Mouse (Mus musculus) spleen, embryonic (tissue): Measurements from ENCODE around the gene Chd9.
"Not testable (repeated sequence)": the region's sequence is repeated elsewhere in the genome, so short reads cannot be mapped to it uniquely, and the experiment has no call there.

Experiments
- CTCF ChIA-PET: fragments of 350-600 bp; sonication (Branson Sonifier 250); formaldehyde crosslinking; loops from one replicate; lab custom pipeline; 2022; lab: Charles Lee

The Chd9 gene

DNA sequence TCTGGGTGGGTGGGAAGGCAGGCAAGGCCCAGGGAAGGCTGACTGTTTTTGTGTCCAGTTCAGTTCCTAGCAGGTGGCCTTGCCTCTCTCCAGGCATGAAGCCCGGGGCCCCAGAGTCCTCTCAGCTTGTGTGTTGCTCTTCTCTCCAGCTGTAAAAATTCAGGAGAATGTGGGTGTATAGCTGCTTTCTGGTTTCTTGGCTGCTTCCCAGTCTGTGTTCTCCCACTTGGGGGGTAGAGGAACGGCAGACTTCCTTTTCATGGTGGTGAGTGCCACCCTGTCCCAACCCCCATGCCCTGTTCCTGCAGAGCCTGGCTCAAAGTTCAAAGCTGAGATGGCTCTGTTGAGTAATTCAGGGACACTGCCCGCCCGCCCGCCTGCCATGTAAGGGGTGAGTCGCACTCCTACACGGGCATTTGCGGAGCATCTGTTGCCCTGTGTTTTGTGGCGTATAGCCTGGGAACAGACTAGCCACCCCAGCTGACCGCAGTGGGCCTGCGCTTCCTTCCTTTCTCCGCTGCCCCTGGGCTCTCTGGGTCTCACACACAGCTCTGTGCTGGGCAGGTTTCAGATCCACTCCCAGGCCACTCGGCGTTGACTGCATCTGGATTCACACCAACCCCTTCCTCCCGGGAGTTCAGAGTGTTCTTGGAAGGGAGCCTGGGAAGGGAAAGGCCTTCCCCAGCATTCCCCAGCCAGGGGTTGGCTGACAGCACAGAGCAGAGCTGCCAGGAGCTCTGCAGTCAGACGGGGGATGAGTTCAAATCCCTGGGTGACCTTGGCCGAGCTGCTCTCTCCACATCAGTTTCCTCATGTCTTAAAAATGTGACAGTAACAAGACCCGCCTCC lies 41.1 kb downstream of the Chd9 start:
- CTCF ChIA-PET = no interaction called here

- CTCF ChIA-PET = interaction anchor here (0.7 kb wide), 1 partner anchor 184 kb away, joined by 6 read pairs; no protein-coding TSS in a partner anchor
Measured at GRCm38 (mm10) chr8:90869920-90870777, 42.0 kb downstream of the Chd9 start.

DNA sequence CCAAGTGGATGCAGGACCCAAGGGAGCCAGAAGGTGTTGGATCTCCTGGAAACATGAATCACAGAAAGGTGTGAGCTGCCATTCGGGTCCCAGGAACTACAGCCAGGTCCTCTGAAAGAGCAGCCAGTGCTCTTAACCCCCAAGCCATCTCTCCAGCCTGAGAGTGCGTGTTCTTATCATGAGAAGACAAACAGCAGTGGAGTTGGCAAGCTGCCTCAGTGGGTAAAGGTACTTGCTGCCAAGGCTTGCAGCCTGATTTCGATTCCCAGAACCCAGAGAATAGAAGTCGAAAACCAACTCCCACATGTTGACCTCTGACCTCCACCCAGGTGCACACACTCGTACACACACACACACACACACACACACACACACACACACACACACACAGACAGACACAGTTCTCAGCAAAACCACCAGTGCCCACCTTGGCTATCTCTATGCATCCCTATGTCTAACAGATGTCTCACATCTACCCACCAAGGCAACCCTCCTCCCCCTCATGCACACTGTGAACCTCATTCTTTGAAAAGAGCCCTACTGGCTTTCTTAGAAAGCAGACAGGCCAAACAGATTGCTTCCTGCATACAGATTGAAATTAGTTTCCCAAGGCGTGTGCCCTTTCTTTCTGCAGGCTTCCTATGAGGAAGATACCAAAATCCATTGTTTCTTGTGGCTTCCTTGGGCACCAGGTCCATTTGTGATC lies 43.4 kb downstream of the Chd9 start:
- CTCF ChIA-PET = no interaction called here

DNA sequence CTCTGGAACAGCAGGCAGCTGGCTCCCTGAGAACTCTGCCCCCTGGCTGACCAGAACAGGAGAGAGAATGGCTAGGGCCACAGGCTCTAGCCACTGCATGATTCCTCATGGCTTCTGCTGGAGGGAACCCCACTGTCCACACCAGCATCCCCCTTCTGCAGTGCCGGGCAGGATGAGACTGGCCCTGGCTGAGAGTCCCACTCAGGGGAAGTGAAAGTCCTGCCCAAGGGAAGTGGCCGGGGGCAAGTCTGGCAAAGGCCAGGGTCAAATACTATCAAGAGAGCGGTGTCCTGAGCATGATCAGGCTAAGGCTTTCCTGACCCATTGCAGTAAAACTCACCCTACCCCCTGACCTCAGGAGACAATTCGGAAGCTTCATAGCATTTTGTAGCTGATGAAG lies 44.9 kb downstream of the Chd9 start:
- CTCF ChIA-PET = no interaction called here

DNA sequence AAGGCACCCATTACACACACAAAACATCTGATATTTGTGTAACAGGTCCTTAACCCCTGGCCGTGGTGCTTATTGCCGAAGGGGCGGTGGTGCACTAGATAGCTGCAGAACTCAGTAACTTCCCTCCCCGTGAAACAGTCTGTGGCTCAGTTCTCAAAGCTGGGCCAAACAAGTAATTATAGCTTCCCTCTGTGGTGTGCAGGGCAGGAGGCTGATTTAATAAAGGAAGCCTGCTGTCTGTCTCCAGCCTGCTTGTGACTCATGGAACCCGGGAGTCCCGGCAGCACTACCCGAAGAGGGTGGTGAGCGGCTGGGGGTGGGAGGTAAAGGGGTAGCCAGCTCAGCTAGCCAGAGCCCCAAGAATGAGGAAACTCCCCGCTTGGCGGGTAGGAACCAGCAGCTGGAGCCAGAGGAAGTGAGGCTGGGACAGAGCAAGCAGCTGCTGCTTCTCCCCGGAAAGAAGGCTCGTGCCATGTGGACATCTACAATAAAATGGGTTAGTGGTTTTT lies 48.1 kb downstream of the Chd9 start:
- CTCF ChIA-PET = no interaction called here

GRCm38 (mm10) chr8:90876722-90877429 lies 48.7 kb downstream of the Chd9 start:
- CTCF ChIA-PET = interaction anchor here (0.6 kb wide), 1 partner anchor 589 kb away, joined by 3 read pairs; no protein-coding TSS in a partner anchor

- CTCF ChIA-PET = interaction anchor here (0.6 kb wide), 1 partner anchor 589 kb away, joined by 3 read pairs; no protein-coding TSS in a partner anchor
Measured at GRCm38 (mm10) chr8:90877430-90877975, 49.4 kb downstream of the Chd9 start.

GRCm38 (mm10) chr8:90878551-90878950 lies 50.4 kb downstream of the Chd9 start:
- CTCF ChIA-PET = no interaction called here

- CTCF ChIA-PET = no interaction called here
Measured at GRCm38 (mm10) chr8:90880041-90880440, 51.9 kb downstream of the Chd9 start.

- CTCF ChIA-PET = no interaction called here
Measured at GRCm38 (mm10) chr8:90881181-90881580, 53.0 kb downstream of the Chd9 start.

- CTCF ChIA-PET = interaction anchor here (0.7 kb wide), 1 partner anchor 46 kb away, joined by 3 read pairs; no protein-coding TSS in a partner anchor
Measured at GRCm38 (mm10) chr8:90882088-90882691, 54.0 kb downstream of the Chd9 start.

DNA sequence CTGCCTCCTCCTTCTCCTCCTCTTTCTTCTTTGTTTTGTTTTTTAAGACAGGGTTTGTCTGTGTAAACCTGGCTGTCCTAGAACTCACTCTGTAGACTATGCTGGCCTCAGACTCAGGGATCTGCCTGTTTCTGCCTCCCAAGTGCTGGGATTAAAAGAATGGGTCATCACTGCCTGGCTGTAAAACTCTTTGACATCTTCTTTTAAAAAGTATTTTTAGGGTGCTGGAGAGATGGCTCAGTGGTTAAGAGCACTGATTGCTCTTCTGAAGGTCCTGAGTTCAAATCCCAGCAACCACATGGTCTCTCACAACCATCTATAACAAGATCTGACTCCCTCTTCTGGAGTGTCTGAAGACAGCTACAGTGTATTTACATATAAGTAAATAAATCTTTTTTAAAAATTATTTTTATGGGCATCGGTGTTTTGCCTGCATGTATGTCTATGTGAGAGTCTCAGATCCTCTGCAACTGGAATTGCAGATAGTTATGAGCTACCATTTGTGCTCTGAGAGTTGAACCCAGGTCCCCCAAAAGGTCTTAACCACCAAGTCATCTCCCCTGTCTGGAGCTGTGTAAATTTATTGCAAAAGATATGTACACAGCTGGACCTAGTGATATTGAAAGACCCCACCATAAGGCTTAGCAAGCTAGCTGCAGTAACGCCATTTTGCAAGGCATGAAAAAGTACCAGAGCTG lies 57.7 kb downstream of the Chd9 start:
- CTCF ChIA-PET = no interaction called here

- CTCF ChIA-PET = not testable (repeated sequence)
Measured at GRCm38 (mm10) chr8:90886369-90886712, 58.2 kb downstream of the Chd9 start.

DNA sequence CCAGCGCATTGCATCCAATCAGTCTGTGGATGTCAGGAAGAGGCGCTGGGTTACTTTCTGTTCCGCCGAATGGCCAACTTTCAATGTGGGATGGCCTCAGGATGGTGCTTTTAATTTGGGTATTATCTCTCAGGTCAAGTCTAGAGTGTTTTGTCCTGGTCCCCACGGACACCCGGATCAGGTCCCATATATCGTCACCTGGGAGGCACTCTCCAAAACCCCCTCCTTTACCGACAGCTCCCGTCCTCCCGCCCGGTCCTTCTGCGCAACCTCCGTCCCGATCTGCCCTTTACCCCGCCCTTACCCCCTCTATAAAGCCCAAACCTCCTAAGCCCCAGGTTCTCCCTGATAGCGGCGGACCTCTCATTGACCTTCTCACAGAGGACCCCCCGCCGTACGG lies 59.2 kb downstream of the Chd9 start:
- CTCF ChIA-PET = not testable (repeated sequence)

- CTCF ChIA-PET = no interaction called here
Measured at GRCm38 (mm10) chr8:90891872-90892578, 63.9 kb downstream of the Chd9 start.

GRCm38 (mm10) chr8:90892579-90892919 lies 64.4 kb downstream of the Chd9 start:
- CTCF ChIA-PET = no interaction called here

- CTCF ChIA-PET = no interaction called here
Measured at GRCm38 (mm10) chr8:90894231-90894914, 66.2 kb downstream of the Chd9 start.

DNA sequence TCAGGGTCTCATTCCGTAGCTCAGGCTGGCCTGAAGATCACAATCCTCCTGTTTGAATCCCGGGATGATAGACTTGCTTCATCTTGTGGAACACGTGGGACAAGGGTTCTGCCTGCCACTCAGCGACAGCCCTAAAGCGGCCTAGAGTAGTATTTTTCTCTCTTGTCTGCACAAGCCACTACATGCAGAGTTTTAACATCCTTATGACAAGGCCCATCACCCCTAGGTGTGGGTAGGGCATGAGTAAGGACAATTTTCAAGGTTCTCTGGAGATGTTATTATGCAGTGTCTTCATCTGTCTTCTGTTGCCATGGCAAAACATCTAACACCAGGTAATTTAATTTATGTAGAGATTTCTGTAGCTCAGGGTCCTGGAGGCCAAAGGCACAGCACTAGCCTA lies 69.2 kb downstream of the Chd9 start:
- CTCF ChIA-PET = no interaction called here

- CTCF ChIA-PET = no interaction called here
Measured at GRCm38 (mm10) chr8:90898578-90898977, 70.4 kb downstream of the Chd9 start.
